Mouse (Mus musculus): ENCODE data around the gene Rslcan18. TPM values are rescaled to one million over a fixed set of nuclear protein-coding genes. Genes with fewer than 3 reads are reported as not detected.
A peak's percentile ranks its signal among the peaks of the same experiment; 100 is the strongest.

Gene Rslcan18
- polyA plus RNA-seq, 1 experiment = 0.06 TPM

- Histone ChIP-seq H3K27ac (ENCODE audit: insufficient read depth, low read depth, low read length) (peak within 1 kb of the TSS; percentile 67), H3K4me1 (ENCODE audit: control insufficient read depth, insufficient read depth, insufficient read length, low read length) (peaks cover 6% of the 10 kb centered on the region; the same call in 1 of the 2 replicates), H3K4me3 (ENCODE audit: low read depth, low read length) (peak within 1 kb of the TSS; percentile 68), H3K36me3 (ENCODE audit: control insufficient read depth, insufficient read depth, low read length) (no peaks in the 10 kb centered on the region), H3K27me3 (ENCODE audit: control insufficient read depth, insufficient read depth, low read length) (no peaks in the 10 kb centered on the region)
- WGBS = 1% methylated on average over 17 of the region's 17 CpGs
- TF ChIP-seq CTCF (IDR thresholded peaks at IDR 0.05; ENCODE audit: extremely low read depth, insufficient read length, insufficient replicate concordance, low read depth, low read length) (no peak), POLR2A (IDR thresholded peaks at IDR 0.05; ENCODE audit: low read depth, low read length) (peak; percentile 59; the same call in 1 of the 2 replicates)
These were observed 7.8 kb downstream of the Rslcan18 start, which contains the start of gene Gm28557 for GRCm38 (mm10) chr13:67108194-67108820. Gm28557 (minus strand) TSS chr13:67108604.

DNA sequence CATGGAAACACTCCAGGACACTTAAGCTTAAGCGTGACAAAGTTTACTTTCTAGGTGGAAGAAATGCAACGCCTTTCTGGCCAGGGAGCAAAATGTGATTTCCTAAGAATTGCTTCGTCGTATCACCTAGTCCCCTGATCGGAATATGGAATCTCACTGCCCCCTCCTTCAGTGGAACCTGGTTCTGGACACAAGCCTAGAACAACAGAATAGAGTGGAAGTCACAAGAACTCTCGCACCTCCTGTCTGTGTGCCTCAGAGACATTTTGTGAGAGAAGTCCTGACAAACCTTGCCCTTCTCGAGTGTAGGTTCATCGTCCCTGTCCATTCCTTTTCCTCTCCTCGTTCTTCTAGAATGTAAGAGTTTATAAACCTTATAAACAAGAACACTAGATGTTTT lies 8.4 kb downstream of the Rslcan18 start:
- peak overlapping the region; percentile 68; the same call in 1 of the 2 replicates for H3K4me3 ChIP-seq (ENCODE audit: low read depth, low read length)
- peaks cover 6% of the 10 kb centered on the region; the same call in 1 of the 2 replicates for H3K4me1 ChIP-seq (ENCODE audit: control insufficient read depth, insufficient read depth, insufficient read length, low read length)
- TF ChIP-seq POLR2A (IDR thresholded peaks at IDR 0.05; ENCODE audit: low read depth, low read length) (no peak), CTCF (IDR thresholded peaks at IDR 0.05; ENCODE audit: extremely low read depth, insufficient read length, insufficient replicate concordance, low read depth, low read length) (no peak)
- H3K27ac ChIP-seq (ENCODE audit: insufficient read depth, low read depth, low read length) = peak overlapping the region; percentile 67
- no peaks in the 10 kb centered on the region for H3K27me3 ChIP-seq (ENCODE audit: control insufficient read depth, insufficient read depth, low read length)
- H3K36me3 ChIP-seq (ENCODE audit: control insufficient read depth, insufficient read depth, low read length) = no peaks in the 10 kb centered on the region
- WGBS = 22% methylated on average over 9 of the region's 9 CpGs

- H3K4me1 ChIP-seq (ENCODE audit: control insufficient read depth, insufficient read depth, insufficient read length, low read length) = no peaks in the 10 kb centered on the region
- H3K27me3 ChIP-seq (ENCODE audit: control insufficient read depth, insufficient read depth, low read length) = no peaks in the 10 kb centered on the region
- no peak within 1 kb of the TSS for H3K4me3 ChIP-seq (ENCODE audit: low read depth, low read length)
- no peak within 1 kb of the TSS for H3K27ac ChIP-seq (ENCODE audit: insufficient read depth, low read depth, low read length)
- TF ChIP-seq POLR2A (IDR thresholded peaks at IDR 0.05; ENCODE audit: low read depth, low read length) (no peak), CTCF (IDR thresholded peaks at IDR 0.05; ENCODE audit: extremely low read depth, insufficient read length, insufficient replicate concordance, low read depth, low read length) (no peak)
- H3K36me3 ChIP-seq (ENCODE audit: control insufficient read depth, insufficient read depth, low read length) = peaks cover 9% of the 10 kb centered on the region; the same call in 1 of the 2 replicates
- 92% methylated on average over 10 of the region's 10 CpGs for WGBS
These were observed 18.2 kb downstream of the Rslcan18 start, which contains the start of gene Zfp708 for GRCm38 (mm10) chr13:67097876-67098275. Zfp708 (minus strand) TSS chr13:67097976.

- 83% methylated on average over 1 of the region's 1 CpGs for WGBS
- H3K4me3 ChIP-seq (ENCODE audit: low read depth, low read length) = no peak overlapping the region
- TF ChIP-seq CTCF (IDR thresholded peaks at IDR 0.05; ENCODE audit: extremely low read depth, insufficient read length, insufficient replicate concordance, low read depth, low read length) (no peak), POLR2A (IDR thresholded peaks at IDR 0.05; ENCODE audit: low read depth, low read length) (no peak)
- no peaks in the 10 kb centered on the region for H3K36me3 ChIP-seq (ENCODE audit: control insufficient read depth, insufficient read depth, low read length)
- H3K4me1 ChIP-seq (ENCODE audit: control insufficient read depth, insufficient read depth, insufficient read length, low read length) = no peaks in the 10 kb centered on the region
- H3K27me3 ChIP-seq (ENCODE audit: control insufficient read depth, insufficient read depth, low read length) = no peaks in the 10 kb centered on the region
- H3K27ac ChIP-seq (ENCODE audit: insufficient read depth, low read depth, low read length) = no peak overlapping the region
These were observed 25.9 kb downstream of the Rslcan18 start for GRCm38 (mm10) chr13:67090154-67090553.

DNA sequence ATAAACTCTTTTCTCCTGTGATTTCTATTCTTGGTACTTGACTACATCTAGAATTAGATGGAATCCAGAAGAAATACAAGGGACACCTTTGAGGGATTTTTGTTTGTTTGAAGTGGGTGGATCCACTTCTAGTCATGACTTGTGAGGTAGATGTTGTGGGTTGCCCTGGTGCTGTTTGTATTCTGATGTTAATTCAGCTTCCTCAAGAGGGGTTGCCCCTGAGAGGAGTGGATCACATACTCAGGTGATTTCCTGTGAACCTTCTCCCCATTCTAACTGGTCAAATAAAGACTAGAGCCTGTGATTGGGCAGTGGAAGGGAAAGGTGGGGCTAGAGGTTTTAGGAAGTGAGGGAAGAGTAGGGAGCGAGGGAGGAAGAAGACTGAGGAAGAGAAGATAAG lies 34.1 kb downstream of the Rslcan18 start:
- no peak overlapping the region for H3K4me3 ChIP-seq (ENCODE audit: low read depth, low read length)
- no peaks in the 10 kb centered on the region for H3K36me3 ChIP-seq (ENCODE audit: control insufficient read depth, insufficient read depth, low read length)
- 82% methylated on average over 1 of the region's 1 CpGs for WGBS
- peaks cover 7% of the 10 kb centered on the region; the same call in 1 of the 2 replicates for H3K4me1 ChIP-seq (ENCODE audit: control insufficient read depth, insufficient read depth, insufficient read length, low read length)
- TF ChIP-seq CTCF (IDR thresholded peaks at IDR 0.05; ENCODE audit: extremely low read depth, insufficient read length, insufficient replicate concordance, low read depth, low read length) = no peak
- no peak for TF ChIP-seq POLR2A (IDR thresholded peaks at IDR 0.05; ENCODE audit: low read depth, low read length)
- H3K27ac ChIP-seq (ENCODE audit: insufficient read depth, low read depth, low read length) = no peak overlapping the region
- no peaks in the 10 kb centered on the region for H3K27me3 ChIP-seq (ENCODE audit: control insufficient read depth, insufficient read depth, low read length)

DNA sequence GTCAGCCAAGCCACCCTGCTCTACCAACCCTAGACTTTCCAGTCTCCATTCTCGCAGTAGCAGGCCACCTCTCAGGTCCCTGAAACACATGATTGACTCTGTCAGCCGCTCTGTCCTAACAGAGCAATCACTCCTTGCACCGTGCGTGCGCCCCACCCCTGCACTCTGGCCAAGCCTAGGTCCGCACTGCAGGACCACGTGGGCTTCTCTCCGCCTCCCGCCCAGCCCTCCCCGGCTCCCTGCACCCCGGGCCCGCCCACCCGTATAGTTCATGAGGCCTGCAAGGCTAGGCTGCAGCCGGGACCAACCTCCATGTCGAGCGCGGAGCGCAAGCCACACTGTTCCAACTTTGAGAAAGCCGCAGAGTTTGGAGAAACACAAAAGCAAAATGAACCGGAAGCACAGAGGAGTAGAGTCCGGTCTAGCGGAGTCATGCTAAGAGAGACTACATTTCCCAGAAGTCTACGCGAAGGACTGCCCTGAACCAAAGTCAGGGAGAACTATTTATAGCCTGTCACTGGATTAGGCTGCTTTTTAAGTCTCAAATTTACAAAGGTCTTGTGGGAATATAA lies 34.8 kb downstream of the Rslcan18 start:
- WGBS = under 1% methylated on average over 24 of the region's 24 CpGs
- H3K27me3 ChIP-seq (ENCODE audit: control insufficient read depth, insufficient read depth, low read length) = no peaks in the 10 kb centered on the region
- peak overlapping the region; percentile 59 for H3K27ac ChIP-seq (ENCODE audit: insufficient read depth, low read depth, low read length)
- TF ChIP-seq CTCF (IDR thresholded peaks at IDR 0.05; ENCODE audit: extremely low read depth, insufficient read length, insufficient replicate concordance, low read depth, low read length) (no peak), POLR2A (IDR thresholded peaks at IDR 0.05; ENCODE audit: low read depth, low read length) (peak; percentile 55; the same call in 1 of the 2 replicates)
- peak overlapping the region; percentile 78 for H3K4me3 ChIP-seq (ENCODE audit: low read depth, low read length)
- H3K4me1 ChIP-seq (ENCODE audit: control insufficient read depth, insufficient read depth, insufficient read length, low read length) = peaks cover 7% of the 10 kb centered on the region; the same call in 1 of the 2 replicates
- no peaks in the 10 kb centered on the region for H3K36me3 ChIP-seq (ENCODE audit: control insufficient read depth, insufficient read depth, low read length)

GRCm38 (mm10) chr13:67077244-67077643 lies 38.8 kb downstream of the Rslcan18 start:
- no peak overlapping the region for H3K27ac ChIP-seq (ENCODE audit: insufficient read depth, low read depth, low read length)
- no peaks in the 10 kb centered on the region for H3K27me3 ChIP-seq (ENCODE audit: control insufficient read depth, insufficient read depth, low read length)
- 95% methylated on average over 2 of the region's 2 CpGs for WGBS
- H3K36me3 ChIP-seq (ENCODE audit: control insufficient read depth, insufficient read depth, low read length) = peaks cover 11% of the 10 kb centered on the region
- H3K4me3 ChIP-seq (ENCODE audit: low read depth, low read length) = no peak overlapping the region
- H3K4me1 ChIP-seq (ENCODE audit: control insufficient read depth, insufficient read depth, insufficient read length, low read length) = peaks cover 7% of the 10 kb centered on the region; the same call in 1 of the 2 replicates
- TF ChIP-seq POLR2A (IDR thresholded peaks at IDR 0.05; ENCODE audit: low read depth, low read length) (no peak), CTCF (IDR thresholded peaks at IDR 0.05; ENCODE audit: extremely low read depth, insufficient read length, insufficient replicate concordance, low read depth, low read length) (no peak)
